Mouse (Mus musculus) forebrain, embryonic 16.5 days (tissue): ENCODE results near the gene Ppp5c. TPM values are rescaled to one million over a fixed set of nuclear protein-coding genes. Genes with fewer than 3 reads are reported as not detected.
A peak's percentile ranks its signal among the peaks of the same experiment; 100 is the strongest.

Experiments used
- ATAC-seq: fragments of 200-750 bp; cut with Nextera tagmentation; 2 replicates; pipeline ENCODE4 v1.8.0; 2017; ENCODE audit warnings: mild to moderate bottlenecking, moderate library complexity
- H3K27ac ChIP-seq: fragments of 300-500 bp; sonication (generic); 2 replicates; pipeline ENCODE4 v1.5.1; 2014; ENCODE audit warnings: low read length, control low read depth
- H3K27me3 ChIP-seq: fragments of 300-500 bp; sonication (generic); replicated peaks from 2 replicates; pipeline ENCODE4 v1.6.1; 2014; ENCODE audit warnings: low read length; ENCODE audit not compliant: control insufficient read depth, insufficient read depth
- H3K36me3 ChIP-seq: fragments of 300-500 bp; sonication (generic); 2 replicates; pipeline ENCODE4 v1.6.1; 2014; ENCODE audit not compliant: control insufficient read depth, insufficient read depth
- H3K4me1 ChIP-seq: fragments of 300-500 bp; sonication (generic); replicated peaks from 2 replicates; pipeline ENCODE4 v1.6.1; 2014; ENCODE audit warnings: low read length; ENCODE audit not compliant: control insufficient read depth, insufficient read depth
- H3K4me2 ChIP-seq: fragments of 300-500 bp; sonication (generic); 2 replicates; pipeline ENCODE4 v1.6.1; 2014; ENCODE audit warnings: mild to moderate bottlenecking, low read length, control low read depth
- H3K4me3 ChIP-seq: fragments of 300-500 bp; sonication (generic); replicated peaks from 2 replicates; pipeline ENCODE4 v1.5.1; 2014; ENCODE audit warnings: mild to moderate bottlenecking, low read length, control low read depth
- H3K9ac ChIP-seq: fragments of 300-500 bp; sonication (generic); replicated peaks from 2 replicates; pipeline ENCODE4 v1.6.1; 2014; ENCODE audit warnings: low read depth, low read length, control low read depth
- H3K9me3 ChIP-seq: fragments of 300-500 bp; sonication (generic); 2 replicates; pipeline ENCODE4 v1.6.1; 2016; ENCODE audit warnings: low read length; ENCODE audit not compliant: control insufficient read depth
- WGBS: fragments of 180-500 bp; shearing (Covaris S2); extraction: QIAGEN DNeasy Blood & Tissue Kit; methylation state at CpG from one replicate; pipeline ENCODE4 v1.1.7; 2014; 5-methylcytosine and 5-hydroxymethylcytosine counted together
- polyA plus RNA-seq: library from polyadenylated mRNA; unstranded; fragments of >200 nt; fragmentation: Nextera tagmentation; extraction: Ambion mirVana; gene quantifications from 2 replicates; pipeline ENCODE4 v1.2.1, GENCODE M21; 2015

The Ppp5c gene
- polyA plus RNA-seq, 1 experiment from 2014 or later, result 121 TPM

DNA sequence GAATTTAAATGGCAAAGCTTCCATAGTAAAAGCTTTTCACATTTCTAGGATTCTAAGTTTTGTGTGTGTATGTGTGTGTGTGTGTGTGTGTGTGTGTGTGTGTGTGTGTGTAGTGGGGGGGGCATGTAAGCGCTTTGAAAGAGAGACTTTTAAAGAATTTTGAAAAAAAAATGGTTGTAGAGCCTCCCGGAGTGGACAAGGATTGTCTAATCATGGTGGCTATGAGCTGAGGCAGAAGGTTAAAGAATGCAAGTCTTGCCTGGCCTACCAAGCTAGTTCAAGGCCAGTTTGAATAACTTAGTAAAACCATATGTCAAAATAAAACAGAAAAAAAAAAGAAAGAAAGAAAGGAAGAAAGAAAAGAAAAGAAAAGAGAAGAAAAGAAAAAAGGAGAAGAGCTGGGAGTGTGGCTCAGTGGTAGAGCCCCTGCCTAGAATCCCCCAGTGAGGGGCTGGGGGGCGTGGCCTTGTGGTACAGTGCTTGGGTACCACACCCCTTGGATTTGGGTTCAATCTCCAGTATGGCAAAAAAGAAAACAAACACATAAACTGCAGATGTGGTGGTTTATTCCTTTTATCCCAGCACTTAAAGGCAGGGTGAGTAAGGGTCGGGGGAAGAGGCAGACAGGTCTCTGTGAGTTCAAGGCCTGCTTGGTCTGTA lies 27.7 kb upstream of the Ppp5c start:
- 90% methylated on average over 4 of the region's 4 CpGs for WGBS
- H3K27ac ChIP-seq, result 0 out of 2 replicates have a peak overlapping the region, but pooled peaks have one; percentile 10
- peak; percentile 1; the same call in 1 of the 2 replicates for ATAC-seq
- H3K4me2 ChIP-seq, result peak overlapping the region; percentile 85
- peak overlapping the region; percentile 59 for H3K4me3 ChIP-seq
- H3K9ac ChIP-seq, result no peak overlapping the region; the same call in 1 of the 2 replicates
- no peaks in the 10 kb centered on the region for H3K27me3 ChIP-seq
- peaks cover 42% of the 10 kb centered on the region for H3K4me1 ChIP-seq
- H3K36me3 ChIP-seq, result no peaks in the 10 kb centered on the region
- H3K9me3 ChIP-seq, result no peaks in the 10 kb centered on the region

DNA sequence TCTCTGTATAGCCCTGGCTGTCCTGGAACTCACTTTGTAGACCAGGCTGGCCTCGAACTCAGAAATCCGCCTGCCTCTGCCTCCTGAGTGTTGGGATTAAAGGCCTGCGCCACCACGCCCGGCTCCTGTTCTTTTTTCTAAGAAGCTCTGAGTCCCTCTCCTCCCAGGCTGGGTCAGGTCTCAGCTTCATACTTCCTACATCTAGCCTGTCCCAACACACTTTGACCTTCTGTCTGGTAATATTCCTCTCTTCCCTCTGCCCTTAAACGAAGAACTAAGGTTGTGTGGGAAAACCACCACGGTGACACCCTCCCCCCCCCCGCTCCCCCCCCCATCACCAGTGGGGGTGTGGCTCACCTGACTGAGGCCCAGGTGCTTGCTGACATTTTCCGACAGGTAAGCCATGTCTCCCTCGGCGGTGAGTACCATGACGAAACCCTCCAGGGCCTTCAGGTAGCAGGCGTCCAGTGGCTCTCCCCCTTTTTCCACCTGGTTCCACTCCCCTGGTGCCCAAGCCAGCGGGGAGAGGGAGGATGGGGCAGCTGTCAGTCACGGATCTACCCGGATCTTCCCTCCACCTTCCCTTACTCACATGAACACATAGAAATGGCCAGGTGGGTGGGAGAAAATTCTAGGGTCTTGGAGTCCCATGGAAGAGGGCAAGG lies 26.7 kb upstream of the Ppp5c start:
- WGBS, result 87% methylated on average over 15 of the region's 16 CpGs
- ATAC-seq, result no peak
- Histone ChIP-seq H3K4me2 (no peak overlapping the region), H3K27ac (no peak overlapping the region), H3K36me3 (no peaks in the 10 kb centered on the region), H3K4me1 (peaks cover 32% of the 10 kb centered on the region), H3K9me3 (no peaks in the 10 kb centered on the region), H3K9ac (no peak overlapping the region), H3K4me3 (no peak overlapping the region), H3K27me3 (no peaks in the 10 kb centered on the region)

DNA sequence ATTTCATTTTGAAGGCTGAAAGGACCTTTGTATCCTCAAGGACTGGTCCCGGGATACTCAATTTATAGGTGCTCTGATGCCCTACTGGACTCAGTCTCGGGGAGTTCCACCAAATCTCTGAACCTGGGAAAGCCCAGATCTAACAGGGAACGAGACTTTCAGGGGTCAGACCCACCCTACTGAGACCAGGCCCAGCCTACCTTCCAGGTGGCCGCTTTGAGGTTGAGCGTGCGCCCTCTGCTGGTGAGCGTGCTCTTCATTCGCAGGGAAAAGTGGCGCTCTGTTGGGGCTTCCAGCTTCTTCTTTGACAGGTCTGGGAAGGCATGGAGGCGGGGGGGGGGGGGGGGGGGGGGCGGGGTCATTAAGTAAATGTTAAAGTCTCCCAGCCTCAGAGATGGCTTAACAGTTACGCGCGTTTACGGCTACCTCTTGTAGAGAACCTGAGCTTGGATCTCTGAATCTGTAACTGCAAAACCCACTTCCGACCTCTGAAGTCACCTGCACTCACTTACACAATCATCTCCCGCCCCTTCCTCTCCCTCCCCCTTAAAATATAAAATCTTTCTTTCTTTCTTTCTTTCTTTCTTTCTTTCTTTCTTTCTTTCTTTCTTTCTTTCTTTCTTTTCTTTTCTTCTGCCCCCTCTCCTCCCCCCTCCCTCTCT lies 23.3 kb upstream of the Ppp5c start:
- Histone ChIP-seq H3K27ac (no peak overlapping the region), H3K4me2 (no peak overlapping the region), H3K27me3 (no peaks in the 10 kb centered on the region), H3K36me3 (no peaks in the 10 kb centered on the region), H3K4me1 (peaks cover 5% of the 10 kb centered on the region), H3K9ac (no peak overlapping the region), H3K4me3 (no peak overlapping the region), H3K9me3 (no peaks in the 10 kb centered on the region)
- 0 out of 2 replicates have a peak, but pooled peaks have one; percentile 12 for ATAC-seq
- WGBS, result 12% methylated on average over 15 of the region's 17 CpGs

DNA sequence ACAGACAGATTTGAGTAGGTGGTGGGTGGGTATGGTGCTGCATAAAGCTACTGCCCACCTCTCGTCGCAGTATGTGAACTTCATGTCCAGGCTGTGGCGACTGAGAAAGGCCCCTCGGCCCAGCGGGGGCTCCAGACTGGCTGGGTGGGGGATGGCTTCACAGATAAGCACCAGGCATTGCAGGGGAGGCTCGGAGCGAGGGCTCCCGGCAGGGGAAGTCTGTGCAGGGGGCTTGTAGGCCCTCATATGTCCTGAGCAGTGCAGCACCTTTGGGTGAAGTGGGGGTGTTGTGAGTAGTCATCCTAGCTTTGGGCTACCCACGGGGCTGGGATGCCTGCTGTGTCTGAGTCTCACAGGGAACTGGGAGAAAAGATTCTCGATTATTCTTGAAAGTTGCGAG lies 22.8 kb upstream of the Ppp5c start:
- no peak for ATAC-seq
- H3K27me3 ChIP-seq, result no peaks in the 10 kb centered on the region
- H3K4me2 ChIP-seq, result no peak overlapping the region
- no peaks in the 10 kb centered on the region for H3K4me1 ChIP-seq
- no peak overlapping the region for H3K4me3 ChIP-seq
- H3K9me3 ChIP-seq, result no peaks in the 10 kb centered on the region
- H3K36me3 ChIP-seq, result no peaks in the 10 kb centered on the region
- WGBS, result 70% methylated on average over 11 of the region's 11 CpGs
- H3K27ac ChIP-seq, result no peak overlapping the region
- no peak overlapping the region for H3K9ac ChIP-seq

DNA sequence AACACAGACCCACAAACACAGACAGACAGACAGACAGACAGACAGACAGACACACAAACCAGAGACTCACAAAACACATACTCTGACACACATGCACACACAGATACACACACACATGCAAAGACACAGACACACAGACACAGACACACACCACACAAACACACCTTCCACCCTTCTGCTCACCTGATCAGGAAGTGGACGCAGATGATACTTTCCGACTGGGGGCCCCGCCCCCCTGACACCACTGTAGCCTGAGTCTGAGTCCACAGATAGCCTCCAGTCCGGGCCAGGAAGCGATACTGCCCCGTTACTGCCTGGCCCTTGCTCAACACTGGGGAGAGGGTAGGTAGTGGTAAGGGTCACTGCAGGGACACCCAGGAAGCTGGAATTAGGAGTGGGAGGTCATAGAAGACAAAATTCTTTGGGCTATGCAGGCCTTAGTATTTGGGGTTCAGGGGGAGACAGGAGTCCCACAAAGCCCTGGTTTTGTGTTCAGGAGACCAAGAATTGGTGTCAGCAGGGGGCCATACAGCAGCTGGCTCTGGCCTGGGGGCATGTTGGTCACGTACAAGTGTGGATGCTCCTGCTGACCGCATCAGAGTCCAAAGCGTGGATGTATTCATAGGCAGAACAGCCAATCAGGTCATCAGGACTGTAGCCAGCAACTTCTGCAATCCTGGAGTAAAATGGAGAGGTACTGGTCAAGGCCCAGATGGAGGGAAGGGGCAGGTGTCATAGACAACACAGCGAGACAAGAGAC lies 20.9 kb upstream of the Ppp5c start:
- no peaks in the 10 kb centered on the region for H3K4me1 ChIP-seq
- no peak overlapping the region for H3K4me3 ChIP-seq
- no peak overlapping the region for H3K4me2 ChIP-seq
- H3K27me3 ChIP-seq, result no peaks in the 10 kb centered on the region
- WGBS, result 88% methylated on average over 10 of the region's 10 CpGs
- H3K27ac ChIP-seq, result no peak overlapping the region
- H3K36me3 ChIP-seq, result no peaks in the 10 kb centered on the region
- no peak for ATAC-seq
- H3K9ac ChIP-seq, result no peak overlapping the region
- no peaks in the 10 kb centered on the region for H3K9me3 ChIP-seq

DNA sequence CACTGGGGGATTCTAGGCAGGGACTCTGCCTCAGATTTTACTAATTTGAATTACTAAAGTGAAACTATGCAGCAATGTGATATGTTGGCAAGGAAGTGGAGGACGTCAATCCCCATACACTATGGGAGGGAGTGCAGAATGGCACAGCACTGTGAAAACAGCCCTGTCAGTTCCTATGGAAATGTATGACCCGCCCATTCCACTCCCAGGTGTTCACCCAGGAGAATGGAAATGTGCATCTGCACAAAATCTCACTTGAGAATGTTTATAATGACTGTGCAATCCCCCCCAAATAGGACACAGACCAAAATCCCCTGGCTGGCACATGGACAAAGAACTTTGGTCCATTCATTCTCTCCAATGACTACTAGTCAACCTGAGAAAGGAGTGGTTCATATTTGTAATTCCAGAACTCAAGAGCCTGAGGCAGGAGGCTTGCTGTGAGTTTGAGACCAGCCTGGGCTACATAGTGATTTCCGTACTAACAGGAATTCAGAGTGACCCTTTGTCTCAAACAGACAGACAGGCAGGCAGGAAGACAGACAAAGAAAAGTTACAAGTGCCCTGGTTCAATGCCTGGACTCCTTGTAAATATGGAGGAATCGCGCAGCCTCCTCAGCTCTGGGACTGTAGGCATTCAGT lies 19.4 kb upstream of the Ppp5c start:
- no peak overlapping the region for H3K4me2 ChIP-seq
- no peaks in the 10 kb centered on the region for H3K9me3 ChIP-seq
- no peak overlapping the region for H3K27ac ChIP-seq
- 81% methylated on average over 5 of the region's 5 CpGs for WGBS
- no peak for ATAC-seq
- H3K4me3 ChIP-seq, result no peak overlapping the region
- H3K9ac ChIP-seq, result no peak overlapping the region
- H3K27me3 ChIP-seq, result no peaks in the 10 kb centered on the region
- H3K36me3 ChIP-seq, result no peaks in the 10 kb centered on the region
- no peaks in the 10 kb centered on the region for H3K4me1 ChIP-seq

DNA sequence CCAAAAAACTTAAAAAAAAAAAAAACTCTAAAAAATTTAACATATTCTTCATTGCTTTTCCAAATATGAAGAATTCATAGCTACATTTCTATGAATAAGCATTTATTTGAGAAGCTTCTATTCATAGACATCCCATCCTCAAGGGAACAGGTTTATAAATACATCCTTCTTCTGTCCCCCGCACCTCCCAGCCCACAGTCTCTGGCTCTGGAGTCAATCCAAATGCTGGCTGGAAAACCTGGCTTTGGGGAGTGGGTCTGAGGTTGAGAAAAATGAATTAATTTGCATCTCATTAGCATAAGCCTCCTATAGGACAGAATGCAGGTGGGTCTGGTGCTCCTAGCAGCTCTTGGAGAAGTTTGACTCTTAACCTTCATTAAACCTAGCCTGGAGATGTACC lies 18.0 kb upstream of the Ppp5c start:
- 33% methylated on average over 1 of the region's 1 CpGs for WGBS
- H3K4me2 ChIP-seq, result no peak overlapping the region
- H3K4me3 ChIP-seq, result no peak overlapping the region
- no peak overlapping the region for H3K27ac ChIP-seq
- no peak for ATAC-seq
- no peaks in the 10 kb centered on the region for H3K4me1 ChIP-seq
- H3K27me3 ChIP-seq, result no peaks in the 10 kb centered on the region
- no peaks in the 10 kb centered on the region for H3K36me3 ChIP-seq
- no peak overlapping the region for H3K9ac ChIP-seq
- H3K9me3 ChIP-seq, result no peaks in the 10 kb centered on the region

DNA sequence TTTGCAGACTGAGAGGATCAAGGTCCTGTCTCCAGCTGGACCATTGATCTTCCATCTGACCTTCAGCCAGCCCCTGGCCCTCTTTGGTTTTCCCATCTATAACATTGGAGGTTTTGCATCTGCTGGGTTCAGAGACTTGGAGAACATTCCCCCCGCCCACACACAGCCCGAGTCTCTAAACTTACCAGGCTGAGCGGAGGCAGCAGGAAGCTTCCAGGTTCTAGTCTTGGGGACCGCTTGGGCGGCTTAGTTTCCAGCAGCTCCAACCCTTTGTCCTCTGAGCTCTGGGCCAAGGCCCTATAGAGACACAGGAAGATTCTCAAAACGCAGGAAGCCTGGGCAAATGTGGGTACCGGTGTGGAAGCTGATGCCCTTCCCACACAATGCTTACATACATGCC lies 11.6 kb upstream of the Ppp5c start:
- Histone ChIP-seq H3K27me3 (no peaks in the 10 kb centered on the region), H3K36me3 (no peaks in the 10 kb centered on the region), H3K4me2 (no peak overlapping the region), H3K27ac (no peak overlapping the region), H3K9ac (no peak overlapping the region), H3K9me3 (no peaks in the 10 kb centered on the region), H3K4me3 (no peak overlapping the region), H3K4me1 (no peaks in the 10 kb centered on the region)
- WGBS, result 92% methylated on average over 7 of the region's 7 CpGs
- ATAC-seq, result no peak
